Mouse (Mus musculus): ENCODE data around the gene Arhgap30.

The Arhgap30 gene

GRCm38 (mm10) chr1:171375646-171376097 lies 13.1 kb upstream of the Arhgap30 start:
- DNase-seq (ENCODE audit: extremely low read depth, low read depth, low spot score), result no peak

GRCm38 (mm10) chr1:171378298-171378697 lies 10.5 kb upstream of the Arhgap30 start:
- no peak for DNase-seq (ENCODE audit: extremely low read depth, low read depth, low spot score)

- no peak for DNase-seq (ENCODE audit: extremely low read depth, low read depth, low spot score)
These were observed 8.7 kb upstream of the Arhgap30 start for GRCm38 (mm10) chr1:171379935-171380599.

- DNase-seq (ENCODE audit: extremely low read depth, low read depth, low spot score), result no peak
These were observed 6.6 kb upstream of the Arhgap30 start for GRCm38 (mm10) chr1:171382096-171382620.

- no peak for DNase-seq (ENCODE audit: extremely low read depth, low read depth, low spot score)
These were observed 4.4 kb upstream of the Arhgap30 start for GRCm38 (mm10) chr1:171384361-171384760.

- no peak for DNase-seq (ENCODE audit: extremely low read depth, low read depth, low spot score)
These were observed 3.6 kb upstream of the Arhgap30 start for GRCm38 (mm10) chr1:171385171-171385570.

- DNase-seq (ENCODE audit: extremely low read depth, low read depth, low spot score), result no peak
These were observed 1.7 kb upstream of the Arhgap30 start for GRCm38 (mm10) chr1:171387099-171387498.

- no peak for DNase-seq (ENCODE audit: extremely low read depth, low read depth, low spot score)
These were observed 1.3 kb downstream of the Arhgap30 start for GRCm38 (mm10) chr1:171390101-171390500.

GRCm38 (mm10) chr1:171401821-171402220 lies 13.1 kb downstream of the Arhgap30 start:
- DNase-seq (ENCODE audit: extremely low read depth, low read depth, low spot score), result no peak

GRCm38 (mm10) chr1:171402991-171403390 lies 14.2 kb downstream of the Arhgap30 start:
- DNase-seq (ENCODE audit: extremely low read depth, low read depth, low spot score), result no peak

GRCm38 (mm10) chr1:171407263-171407662 lies 18.5 kb downstream of the Arhgap30 start:
- no peak for DNase-seq (ENCODE audit: extremely low read depth, low read depth, low spot score)

- no peak for DNase-seq (ENCODE audit: extremely low read depth, low read depth, low spot score)
These were observed 21.5 kb downstream of the Arhgap30 start for GRCm38 (mm10) chr1:171410231-171410630.

GRCm38 (mm10) chr1:171410947-171411484 lies 22.3 kb downstream of the Arhgap30 start, which contains the start of gene Usf1:
Gene Usf1, plus strand, starts transcription at chr1:171411313.
- peak; percentile 31 for DNase-seq (ENCODE audit: extremely low read depth, low read depth, low spot score)

- no peak for DNase-seq (ENCODE audit: extremely low read depth, low read depth, low spot score)
These were observed 22.8 kb downstream of the Arhgap30 start for GRCm38 (mm10) chr1:171411492-171411941.

GRCm38 (mm10) chr1:171412001-171412441 lies 23.3 kb downstream of the Arhgap30 start:
- no peak for DNase-seq (ENCODE audit: extremely low read depth, low read depth, low spot score)

- DNase-seq (ENCODE audit: extremely low read depth, low read depth, low spot score), result peak; percentile 21
These were observed 23.7 kb downstream of the Arhgap30 start for GRCm38 (mm10) chr1:171412446-171412845.

GRCm38 (mm10) chr1:171413608-171414007 lies 24.9 kb downstream of the Arhgap30 start:
- no peak for DNase-seq (ENCODE audit: extremely low read depth, low read depth, low spot score)

GRCm38 (mm10) chr1:171418660-171419059 lies 29.9 kb downstream of the Arhgap30 start, which contains the start of gene Tstd1:
Gene Tstd1, plus strand, starts transcription at chr1:171418872.
- no peak for DNase-seq (ENCODE audit: extremely low read depth, low read depth, low spot score)

- DNase-seq (ENCODE audit: extremely low read depth, low read depth, low spot score), result no peak
These were observed 30.6 kb downstream of the Arhgap30 start for GRCm38 (mm10) chr1:171419291-171419882.

GRCm38 (mm10) chr1:171419905-171420304 lies 31.2 kb downstream of the Arhgap30 start:
- DNase-seq (ENCODE audit: extremely low read depth, low read depth, low spot score), result no peak

- no peak for DNase-seq (ENCODE audit: extremely low read depth, low read depth, low spot score)
These were observed 33.8 kb downstream of the Arhgap30 start for GRCm38 (mm10) chr1:171422504-171423095.

All from fat pad, adult 2 months (tissue).